15 mouse cellular contexts compared by ENCODE assay signal in the genomic region with DNA sequence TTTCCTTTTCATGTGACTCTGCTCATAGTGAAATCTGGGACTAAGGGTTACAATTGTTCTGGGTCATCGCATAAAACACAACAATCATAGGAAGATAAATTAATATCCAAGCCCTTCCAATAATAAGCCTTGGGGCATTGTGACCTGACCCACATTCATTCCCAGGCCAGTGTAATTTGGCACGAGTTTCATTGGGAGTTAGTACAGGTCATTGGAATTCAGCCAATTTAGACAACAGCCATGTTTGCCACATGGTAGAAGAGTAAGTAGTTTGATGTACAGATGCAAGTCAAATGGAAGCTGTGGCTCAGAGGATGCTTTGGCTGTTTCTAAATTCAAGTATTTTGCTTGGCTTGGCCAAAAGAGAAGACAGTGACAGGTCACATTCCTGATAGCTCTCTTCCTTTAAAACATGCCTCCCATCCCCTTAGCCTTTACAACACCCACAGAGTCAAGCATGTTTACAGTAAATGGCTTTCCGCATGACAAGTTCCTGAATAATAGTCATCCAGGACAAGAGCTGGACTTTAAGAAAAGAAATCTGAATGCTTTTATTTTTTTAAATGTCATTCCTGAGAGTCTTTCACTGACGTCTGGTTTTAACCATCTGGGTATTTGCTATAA.
A peak's percentile ranks its signal among the peaks of the same experiment; 100 is the strongest.
DNase-seq lines count a peak whose midpoint lies in the region; ATAC-seq lines count a peak whose summit lies in the region.
"Had no signal": no experiment of that assay in that cellular context is flagged by ENCODE, and none has a peak within 500 bp of the region (broad histone marks: within the 10 kb centered on the region; RNA-seq: fewer than 3 reads in every experiment).

No protein-coding gene starts in this region.

- no peaks in the 10 kb centered on the region for H3K27me3 ChIP-seq in kidney, embryonic 16.5 days (ENCODE audit: insufficient read depth, low read length)
- H3K27me3 ChIP-seq: embryonic facial prominence, embryonic 13.5 days; forebrain, embryonic 15.5 days; liver, embryonic 13.5 days had no signal

- no peaks in the 10 kb centered on the region for H3K9me3 ChIP-seq in kidney, embryonic 16.5 days (ENCODE audit: low read length)
- H3K9me3 ChIP-seq: embryonic facial prominence, embryonic 13.5 days; forebrain, embryonic 15.5 days; G1E; liver, embryonic 13.5 days had no signal

- peak; percentile 79 for ATAC-seq in kidney, embryonic 16.5 days (ENCODE audit: low FRiP score, low TSS enrichment)
- ATAC-seq: forebrain, embryonic 15.5 days; midbrain, embryonic 16.5 days had no signal

- H3K4me1 ChIP-seq in kidney, embryonic 16.5 days (ENCODE audit: insufficient read depth, low read length) = peaks cover 8% of the 10 kb centered on the region; the same call in 1 of the 2 replicates
- H3K4me1 ChIP-seq: embryonic facial prominence, embryonic 13.5 days; forebrain, embryonic 15.5 days; liver, embryonic 13.5 days had no signal

- no peaks in the 10 kb centered on the region for H3K36me3 ChIP-seq in kidney, embryonic 16.5 days (ENCODE audit: insufficient read depth, low read length)
- H3K36me3 ChIP-seq: embryonic facial prominence, embryonic 13.5 days; forebrain, embryonic 15.5 days; G1E; liver, embryonic 13.5 days had no signal

- no peak overlapping the region for H3K9ac ChIP-seq in kidney, embryonic 16.5 days (replicated peaks; ENCODE audit: low read length)
- H3K9ac ChIP-seq: embryonic facial prominence, embryonic 13.5 days; forebrain, embryonic 15.5 days; liver, embryonic 13.5 days had no signal

- no peak overlapping the region for H3K27ac ChIP-seq in kidney, embryonic 16.5 days (ENCODE audit: low read length)
- H3K27ac ChIP-seq: embryonic facial prominence, embryonic 13.5 days; forebrain, embryonic 15.5 days; liver, embryonic 13.5 days had no signal

- no peak overlapping the region for H3K4me3 ChIP-seq in kidney, embryonic 16.5 days (ENCODE audit: low read length)
- H3K4me3 ChIP-seq: embryonic facial prominence, embryonic 13.5 days; forebrain, embryonic 15.5 days; liver, embryonic 13.5 days had no signal

- WGBS in kidney, embryonic 16.5 days = 36% methylated on average over 4 of the region's 4 CpGs

- DNase-seq in cerebellum, postnatal 10 days = peak; percentile 3 to 6
- DNase-seq in cerebellum, adult 9-10 months = no peak
- DNase-seq in lung, postnatal 10 days = peak; percentile 2
- no peak for DNase-seq in lung, postnatal 25 days (ENCODE audit: low spot score)
- DNase-seq in retina, postnatal 1 day = peak; percentile 74
- no peak for DNase-seq in gastrocnemius, postnatal 10 days
- DNase-seq in embryo, embryonic 10 days (ENCODE audit: low spot score) = no peak
- DNase-seq: cerebellum, adult 8-10 months; liver, embryonic 13.5 days; lung, postnatal 4 days had no signal

- H3K4me2 ChIP-seq in kidney, embryonic 16.5 days (replicated peaks; ENCODE audit: low read depth, low read length) = no peak overlapping the region
- H3K4me2 ChIP-seq: embryonic facial prominence, embryonic 13.5 days; forebrain, embryonic 15.5 days; liver, embryonic 13.5 days had no signal

Comparison
In these comparisons a context has a peak if more than half of its experiments do, and no peak if none do; other contexts are left out.
1. DNase-seq: peak in cerebellum, postnatal 10 days (2 of 2), lung, postnatal 10 days (single experiment) and retina, postnatal 1 day (single experiment); none in cerebellum, adult 9-10 months (single experiment), lung, postnatal 25 days (single experiment), gastrocnemius, postnatal 10 days (single experiment) and embryo, embryonic 10 days (single experiment).